Mouse (Mus musculus) neural tube, embryonic 14.5 days (tissue): ENCODE data around the gene Dctn3. TPM values are rescaled to one million over a fixed set of nuclear protein-coding genes. Genes with fewer than 3 reads are reported as not detected.

Experiments used
- ATAC-seq: fragments of 200-750 bp; cut with Nextera tagmentation; 2 replicates; pipeline ENCODE4 v1.8.0; 2017; ENCODE audit warnings: low read depth, mild to moderate bottlenecking, moderate TSS enrichment, moderate library complexity
- H3K27ac ChIP-seq: fragments of 300-500 bp; sonication (generic); 2 replicates; pipeline ENCODE4 v1.5.1; 2014; ENCODE audit warnings: low read depth, mild to moderate bottlenecking, control low read depth, low read length, moderate library complexity, mixed read lengths
- H3K27me3 ChIP-seq: fragments of 300-500 bp; sonication (generic); 2 replicates; pipeline ENCODE4 v1.6.1; 2014; ENCODE audit warnings: low read length; ENCODE audit not compliant: control insufficient read depth, insufficient read depth
- H3K36me3 ChIP-seq: fragments of 300-500 bp; sonication (generic); 2 replicates; pipeline ENCODE4 v1.6.1; 2014; ENCODE audit warnings: low read length, mixed read lengths; ENCODE audit not compliant: control insufficient read depth, insufficient read depth
- H3K4me1 ChIP-seq: fragments of 300-500 bp; sonication (generic); 2 replicates; pipeline ENCODE4 v1.6.1; 2014; ENCODE audit warnings: low read length; ENCODE audit not compliant: control insufficient read depth, insufficient read depth
- H3K4me2 ChIP-seq: fragments of 300-500 bp; sonication (generic); 2 replicates; pipeline ENCODE4 v1.6.1; 2014; ENCODE audit warnings: mild to moderate bottlenecking, low read depth, low read length, control low read depth
- H3K4me3 ChIP-seq: fragments of 300-500 bp; sonication (generic); 2 replicates; pipeline ENCODE4 v1.5.1; 2014; ENCODE audit warnings: low read depth, low read length, control low read depth, mixed read lengths
- H3K9ac ChIP-seq: fragments of 300-500 bp; sonication (generic); replicated peaks from 2 replicates; pipeline ENCODE4 v1.6.1; 2014; ENCODE audit warnings: low read depth, mild to moderate bottlenecking, control low read depth, low read length, mixed read lengths
- H3K9me3 ChIP-seq: fragments of 300-500 bp; sonication (generic); 2 replicates; pipeline ENCODE4 v1.6.1; 2016; ENCODE audit warnings: low read length; ENCODE audit not compliant: control insufficient read depth
- WGBS: fragments of 180-500 bp; shearing (Covaris S2); extraction: QIAGEN DNeasy Blood & Tissue Kit; methylation state at CpG from one replicate; pipeline ENCODE4 v1.1.7; 2014; 5-methylcytosine and 5-hydroxymethylcytosine counted together
- polyA plus RNA-seq: library from polyadenylated mRNA; unstranded; fragments of >200 nt; fragmentation: Nextera tagmentation; extraction: Ambion mirVana; gene quantifications from 2 replicates; pipeline ENCODE4 v1.2.1, GENCODE M21; 2014

Dctn3 gene
- polyA plus RNA-seq, 1 experiment from 2014 or later = 281 TPM

DNA sequence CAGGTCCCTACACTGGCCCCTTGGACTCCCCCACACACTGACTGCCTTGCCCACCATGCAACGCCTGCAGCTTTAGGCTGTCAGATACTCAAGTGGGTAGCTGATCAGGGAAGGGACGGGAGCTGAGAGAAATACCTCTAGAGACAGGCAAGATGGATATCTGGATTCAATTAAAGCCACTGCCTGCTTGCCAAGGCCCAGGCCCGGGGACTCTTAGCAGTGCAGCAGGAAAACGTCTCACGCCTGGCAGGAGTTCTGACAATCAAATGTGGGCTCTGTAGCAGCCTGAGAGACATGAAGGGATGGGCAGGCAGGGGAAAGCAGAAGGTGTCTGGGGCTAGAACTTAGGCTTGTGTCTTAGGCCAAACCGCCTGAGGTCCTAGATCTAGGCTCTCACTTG lies 6.1 kb downstream of the Dctn3 start:
- Histone ChIP-seq H3K9ac (no peak overlapping the region), H3K4me1 (peaks cover 27% of the 10 kb centered on the region), H3K27ac (peak overlapping the region; percentile 17; the same call in 1 of the 2 replicates), H3K4me2 (no peak overlapping the region), H3K9me3 (no peaks in the 10 kb centered on the region), H3K4me3 (no peak overlapping the region), H3K27me3 (no peaks in the 10 kb centered on the region), H3K36me3 (peaks cover 33% of the 10 kb centered on the region)
- WGBS = 76% methylated on average over 6 of the region's 6 CpGs
- no peak for ATAC-seq

DNA sequence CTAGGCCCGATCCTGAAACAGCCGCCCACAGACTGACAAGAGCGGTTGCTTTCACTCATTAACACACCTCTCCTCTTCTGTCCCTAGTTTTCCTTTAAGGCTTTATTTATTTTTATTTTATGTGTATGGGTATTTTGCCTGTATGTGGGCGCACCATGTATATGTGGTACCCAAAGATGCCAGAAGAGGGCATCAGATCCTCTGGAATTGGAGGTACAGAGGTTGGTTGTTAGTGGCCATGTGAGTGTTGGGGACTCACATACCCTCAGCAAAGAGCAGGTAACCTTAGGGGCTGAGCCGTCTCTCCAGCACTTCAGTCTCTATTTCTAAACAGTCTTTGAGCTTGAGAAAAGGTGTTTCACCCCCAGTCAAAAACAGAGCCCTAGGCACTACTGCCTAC lies 7.4 kb downstream of the Dctn3 start:
- Histone ChIP-seq H3K27me3 (no peaks in the 10 kb centered on the region), H3K27ac (no peak overlapping the region), H3K9me3 (no peaks in the 10 kb centered on the region), H3K36me3 (peaks cover 32% of the 10 kb centered on the region), H3K4me1 (peaks cover 29% of the 10 kb centered on the region), H3K4me3 (no peak overlapping the region), H3K9ac (no peak overlapping the region), H3K4me2 (no peak overlapping the region)
- 84% methylated on average over 5 of the region's 5 CpGs for WGBS
- ATAC-seq = no peak

DNA sequence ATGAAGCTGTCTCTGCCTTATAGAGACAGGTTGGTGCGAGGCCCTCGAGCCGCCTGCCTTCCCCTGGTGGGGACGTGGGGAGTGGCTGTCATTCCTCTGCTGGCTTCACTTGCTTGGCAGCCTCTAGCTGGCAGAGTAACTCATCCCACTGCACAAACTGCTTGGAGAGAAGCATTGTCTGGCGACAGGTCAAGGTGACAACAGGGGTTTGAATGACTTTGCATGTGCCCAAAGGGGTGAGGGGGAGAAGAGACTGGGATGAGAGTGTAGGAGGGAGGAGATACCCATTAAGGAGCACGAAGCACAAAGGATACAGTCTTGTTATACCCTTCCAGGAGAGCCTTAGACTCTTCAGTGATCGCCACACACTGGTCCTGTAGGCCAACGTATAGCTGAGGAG lies 7.9 kb downstream of the Dctn3 start:
- Histone ChIP-seq H3K4me3 (no peak overlapping the region), H3K4me2 (no peak overlapping the region), H3K4me1 (peaks cover 29% of the 10 kb centered on the region), H3K9ac (no peak overlapping the region), H3K27me3 (no peaks in the 10 kb centered on the region), H3K27ac (no peak overlapping the region), H3K36me3 (peaks cover 27% of the 10 kb centered on the region), H3K9me3 (no peaks in the 10 kb centered on the region)
- no peak for ATAC-seq
- 80% methylated on average over 8 of the region's 8 CpGs for WGBS

DNA sequence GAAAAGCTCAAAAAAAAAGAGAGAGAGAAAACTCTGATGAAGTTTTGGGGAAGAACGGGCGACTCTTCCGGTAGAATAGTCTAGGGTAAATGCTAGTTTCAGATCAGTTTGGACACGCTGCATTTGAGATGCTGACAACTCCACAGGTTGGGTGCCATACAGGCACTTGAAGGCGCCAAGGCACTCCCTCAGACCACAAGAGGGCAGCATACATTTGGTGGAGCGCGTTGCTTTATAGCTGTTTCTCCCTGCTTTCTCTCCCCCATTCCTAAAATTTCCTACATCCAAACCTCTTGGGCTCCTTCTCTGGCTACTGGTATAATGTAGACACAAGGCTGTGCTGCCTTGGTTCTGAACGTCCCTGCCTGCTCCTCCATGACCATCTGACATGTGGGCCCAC lies 8.7 kb downstream of the Dctn3 start:
- H3K36me3 ChIP-seq = peaks cover 22% of the 10 kb centered on the region
- H3K4me2 ChIP-seq = peak overlapping the region; percentile 97; the same call in 1 of the 2 replicates
- H3K27me3 ChIP-seq = no peaks in the 10 kb centered on the region
- 15% methylated on average over 8 of the region's 8 CpGs for WGBS
- H3K9ac ChIP-seq = no peak overlapping the region
- ATAC-seq = no peak
- no peaks in the 10 kb centered on the region for H3K9me3 ChIP-seq
- H3K4me3 ChIP-seq = no peak overlapping the region; the same call in 1 of the 2 replicates
- peaks cover 29% of the 10 kb centered on the region for H3K4me1 ChIP-seq
- H3K27ac ChIP-seq = peak overlapping the region; percentile 10; the same call in 1 of the 2 replicates

DNA sequence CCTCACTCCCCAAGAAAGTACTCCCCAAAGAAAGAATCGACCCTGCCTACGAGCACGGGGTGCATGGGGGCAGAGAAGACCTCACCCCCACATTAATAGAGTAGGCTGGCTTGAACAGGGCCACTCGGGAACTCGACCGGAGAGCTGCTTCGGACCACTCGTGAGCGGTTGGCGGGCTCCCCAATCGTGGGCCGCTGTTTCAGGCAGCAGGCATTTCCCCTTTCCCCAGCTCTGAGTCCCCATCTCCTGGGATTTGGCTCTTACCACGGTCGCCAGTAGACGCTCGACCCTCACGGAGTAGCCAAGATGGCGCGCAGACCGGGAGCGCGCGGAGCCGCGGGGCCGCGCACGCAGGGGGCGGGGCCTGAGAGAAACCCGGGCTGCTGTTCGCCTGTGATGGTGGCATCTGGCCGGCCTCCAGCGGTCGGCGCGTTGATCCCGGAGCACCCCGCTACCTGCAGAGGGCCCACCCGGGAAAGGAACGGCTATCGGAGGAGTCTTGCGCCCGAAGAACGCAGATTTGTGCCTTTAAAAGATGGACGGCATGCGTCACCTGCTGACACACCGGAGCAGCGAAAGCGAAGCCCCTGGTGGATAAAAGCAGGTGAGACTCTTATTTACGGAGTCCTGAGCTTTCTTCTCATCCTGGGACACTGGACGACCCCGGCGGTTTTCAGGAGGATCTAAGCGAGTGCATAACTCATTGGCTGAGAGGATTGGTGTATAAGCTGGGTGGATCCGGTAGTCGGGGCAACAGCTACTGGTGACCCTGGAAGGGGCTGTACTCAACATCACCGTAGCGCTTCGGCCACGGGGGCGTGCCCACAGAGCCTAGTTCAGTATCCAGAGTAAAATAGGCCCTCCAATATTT lies 9.5 kb downstream of the Dctn3 start, which contains the start of gene Rpp25l:
TSS of gene Rpp25l (minus strand) at position 338 of the 871 bp plus-strand sequence.
- WGBS = under 1% methylated on average over 60 of the region's 61 CpGs
- Histone ChIP-seq H3K9ac (peak within 1 kb of the TSS; percentile 73), H3K4me1 (peaks cover 29% of the 10 kb centered on the region), H3K4me2 (peak within 1 kb of the TSS; percentile 97), H3K27ac (peak within 1 kb of the TSS; percentile 75), H3K4me3 (peak within 1 kb of the TSS; percentile 63), H3K36me3 (peaks cover 14% of the 10 kb centered on the region), H3K27me3 (no peaks in the 10 kb centered on the region), H3K9me3 (no peaks in the 10 kb centered on the region)
- ATAC-seq = peak; percentile 71

DNA sequence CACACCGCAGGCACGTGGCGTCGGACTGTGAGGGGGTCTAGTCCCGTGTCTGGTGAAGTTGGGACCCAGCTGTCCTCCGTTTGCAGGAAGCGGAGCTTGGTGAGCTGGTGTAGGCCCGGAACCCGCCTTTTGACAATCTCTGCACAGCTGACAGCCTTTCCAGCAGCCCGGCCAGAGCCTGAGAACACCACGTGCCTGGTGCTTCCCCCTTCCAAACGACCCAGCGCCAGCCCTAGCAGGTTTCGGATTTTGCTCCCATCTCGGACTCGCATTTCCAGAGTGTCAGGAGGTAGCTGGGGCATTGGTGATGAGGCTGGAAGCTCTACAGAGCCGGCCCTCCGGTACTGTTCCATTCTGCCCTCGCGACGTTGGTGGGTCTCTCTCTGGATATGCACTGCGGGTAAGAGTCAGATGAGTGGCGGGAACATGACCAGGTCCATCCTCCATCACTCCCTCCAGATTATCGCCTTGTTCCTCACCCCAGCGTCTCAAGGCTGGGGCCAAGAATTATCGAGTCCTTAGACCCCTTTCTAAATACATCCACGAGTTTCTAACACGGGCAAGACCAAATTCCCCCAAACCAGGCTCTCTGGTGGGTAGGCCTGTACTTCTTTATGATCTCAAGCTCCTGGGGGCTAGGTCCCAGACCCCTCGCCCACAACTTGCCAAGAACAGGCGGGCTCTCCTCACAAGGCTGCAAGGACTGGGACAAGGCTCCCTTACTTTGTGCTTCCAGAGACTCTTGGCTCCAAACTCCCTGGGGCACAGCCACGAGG lies 10.4 kb downstream of the Dctn3 start:
- peaks cover 29% of the 10 kb centered on the region for H3K4me1 ChIP-seq
- 50% methylated on average over 31 of the region's 31 CpGs for WGBS

DNA sequence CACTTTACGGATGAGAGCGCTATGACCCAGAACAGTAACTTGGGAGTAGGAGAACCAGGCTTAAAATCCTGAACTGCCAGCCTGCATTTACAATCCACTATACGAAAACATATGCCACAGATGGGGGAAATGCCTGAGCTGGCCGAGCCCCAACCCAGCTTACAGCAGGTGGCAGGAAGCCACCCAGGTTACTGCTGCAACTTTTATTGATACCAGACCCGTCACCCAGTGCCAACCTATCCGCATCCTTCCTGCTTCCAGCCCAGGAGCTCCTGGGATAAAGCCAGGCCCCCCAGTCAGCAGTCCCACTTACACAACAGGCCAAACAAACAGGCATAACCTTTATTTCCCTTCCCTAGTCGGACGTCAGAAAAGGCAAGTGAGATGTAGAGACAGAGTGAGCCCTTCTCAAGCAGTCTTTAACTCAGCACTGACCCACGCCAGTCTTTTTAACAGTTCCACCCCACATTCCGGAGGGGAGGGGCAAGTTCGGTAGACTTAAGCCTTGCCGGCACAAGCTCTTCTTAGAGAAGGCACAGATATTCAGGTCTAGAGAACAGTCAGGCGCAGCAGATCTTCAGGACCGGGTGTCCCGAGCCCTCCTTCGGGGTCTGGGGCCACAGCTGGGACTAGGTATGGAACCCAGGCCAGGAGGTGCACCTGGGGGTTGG lies 11.1 kb downstream of the Dctn3 start:
- no peak for ATAC-seq
- Histone ChIP-seq H3K9me3 (no peaks in the 10 kb centered on the region), H3K27me3 (no peaks in the 10 kb centered on the region), H3K4me1 (peaks cover 34% of the 10 kb centered on the region), H3K9ac (peak overlapping the region; percentile 73; the same call in 1 of the 2 replicates), H3K36me3 (peaks cover 6% of the 10 kb centered on the region; the same call in 1 of the 2 replicates), H3K4me2 (peak overlapping the region; percentile 97), H3K27ac (no peak overlapping the region), H3K4me3 (peak overlapping the region; percentile 63)
- 78% methylated on average over 16 of the region's 16 CpGs for WGBS

More for the DNA sequence above, 10.4 kb downstream of the Dctn3 start:
- Histone ChIP-seq H3K27me3 (no peaks in the 10 kb centered on the region), H3K27ac (peak overlapping the region; percentile 75), H3K4me2 (peak overlapping the region; percentile 97), H3K9ac (peak overlapping the region; percentile 73), H3K9me3 (no peaks in the 10 kb centered on the region), H3K4me3 (peak overlapping the region; percentile 63), H3K36me3 (peaks cover 7% of the 10 kb centered on the region; the same call in 1 of the 2 replicates)
- no peak for ATAC-seq

DNA sequence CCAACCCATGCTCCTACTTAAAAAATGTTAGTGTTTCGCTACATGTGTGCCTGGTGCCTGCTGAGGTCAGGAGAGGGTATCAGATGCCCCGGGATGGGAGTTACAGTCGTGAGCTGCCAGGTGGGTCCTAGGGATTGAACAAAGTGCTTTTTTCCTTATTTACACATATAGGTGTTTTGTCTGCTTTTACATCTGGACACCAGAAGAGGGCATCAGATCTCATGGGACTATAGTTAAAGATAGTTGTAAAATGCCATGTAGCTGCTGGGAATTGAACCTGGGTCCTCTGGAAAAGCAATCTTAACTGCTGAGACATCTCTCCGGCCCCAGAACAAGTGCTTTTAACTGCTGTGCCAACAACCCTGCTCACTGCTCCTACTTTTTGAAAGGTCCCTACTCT lies 12.7 kb downstream of the Dctn3 start:
- Histone ChIP-seq H3K4me2 (no peak overlapping the region), H3K27me3 (no peaks in the 10 kb centered on the region), H3K27ac (no peak overlapping the region), H3K9ac (no peak overlapping the region), H3K4me3 (no peak overlapping the region), H3K4me1 (peaks cover 38% of the 10 kb centered on the region), H3K9me3 (no peaks in the 10 kb centered on the region), H3K36me3 (no peaks in the 10 kb centered on the region)
- 78% methylated on average over 4 of the region's 4 CpGs for WGBS
- no peak for ATAC-seq
